Mouse (Mus musculus) left cerebral cortex, postnatal 25 days (tissue): ENCODE results near the gene Spryd3. TPM values are rescaled to one million over a fixed set of nuclear protein-coding genes. Genes with fewer than 3 reads are reported as not detected.

Experiments used
- DNase-seq, 2 experiments: peaks; one replicate each; pipeline ENCODE4 v3.0.0; 2022; ENCODE audit warnings: low spot score in 2 of 2, mixed read lengths in 1 of 2
- intact Hi-C: fragments of 180-260 bp; cut with DNase I; formaldehyde crosslinking; loops from one replicate; pipeline ENCODE4 v1.15.1; 2025
- total RNA-seq, 2 experiments: library from RNA; stranded (reverse); gene quantifications; 2 replicates each; pipeline ENCODE4 v1.2.3; 2021

Gene Spryd3
- total RNA-seq, 2 experiments from 2014 or later = 142 to 146 TPM

DNA sequence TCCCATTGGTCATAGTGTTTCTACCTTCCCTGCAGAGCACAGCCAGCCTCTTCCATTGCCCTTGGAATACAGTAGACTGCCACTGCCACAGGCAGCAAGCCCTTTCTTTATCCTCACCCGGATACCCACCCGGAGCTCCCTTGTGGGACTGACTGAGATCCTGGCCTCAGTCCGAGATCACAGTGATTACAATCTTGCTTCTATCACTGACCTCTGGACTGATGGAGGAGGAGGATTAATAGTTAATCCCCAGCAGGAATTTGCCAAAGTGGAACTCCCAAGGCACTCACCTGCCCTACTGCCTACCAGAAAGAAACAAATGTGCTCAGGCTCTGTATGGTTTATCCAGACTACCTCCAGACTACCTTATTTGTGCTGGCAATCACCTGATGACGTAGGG, 13.5 kb upstream of the Spryd3 start:
- intact Hi-C loops = loop anchor here (5.0 kb wide), 2 partner anchors 42 to 53 kb away; partner anchors contain the start of genes Csad and Zfp740
- no peak for DNase-seq

DNA sequence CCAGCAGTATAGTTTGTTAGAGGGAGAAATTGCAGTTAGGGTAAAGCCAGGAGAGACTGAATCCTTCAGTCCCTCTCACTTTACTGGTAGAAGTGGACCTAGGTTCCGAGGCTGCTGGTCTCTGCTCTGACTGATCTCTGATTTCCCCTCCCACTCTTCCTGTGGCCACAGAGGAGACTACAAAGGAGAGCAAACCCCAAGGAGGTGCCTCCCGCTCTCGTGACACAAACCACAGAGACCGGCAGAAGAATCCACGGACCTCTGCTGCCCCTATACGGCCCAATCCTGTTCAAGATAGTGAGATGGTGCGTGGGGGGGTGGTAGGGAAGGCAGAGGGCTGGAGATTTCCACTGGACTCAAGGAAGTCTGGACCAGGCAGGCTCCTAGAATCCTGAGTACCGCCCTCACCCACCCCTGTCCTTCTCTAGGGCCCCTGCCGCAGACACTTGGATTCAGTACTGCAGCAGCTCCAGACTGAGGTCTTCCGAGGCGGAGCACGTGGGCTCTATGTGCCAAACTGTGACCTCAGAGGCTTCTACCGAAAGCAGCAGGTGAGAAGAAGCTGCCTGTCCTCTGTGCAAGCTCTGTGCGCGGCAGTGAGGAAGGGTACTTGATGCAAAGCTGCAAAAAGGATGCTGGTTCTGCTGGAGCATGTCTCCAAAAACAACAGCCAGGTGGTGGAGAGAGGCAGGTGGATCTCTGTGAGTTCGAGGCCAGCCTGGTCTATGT, 11.8 kb upstream of the Spryd3 start:
- intact Hi-C loops = loop anchor here (5.0 kb wide), 2 partner anchors 41 to 54 kb away; partner anchors contain the start of genes Csad and Zfp740
- no peak for DNase-seq

DNA sequence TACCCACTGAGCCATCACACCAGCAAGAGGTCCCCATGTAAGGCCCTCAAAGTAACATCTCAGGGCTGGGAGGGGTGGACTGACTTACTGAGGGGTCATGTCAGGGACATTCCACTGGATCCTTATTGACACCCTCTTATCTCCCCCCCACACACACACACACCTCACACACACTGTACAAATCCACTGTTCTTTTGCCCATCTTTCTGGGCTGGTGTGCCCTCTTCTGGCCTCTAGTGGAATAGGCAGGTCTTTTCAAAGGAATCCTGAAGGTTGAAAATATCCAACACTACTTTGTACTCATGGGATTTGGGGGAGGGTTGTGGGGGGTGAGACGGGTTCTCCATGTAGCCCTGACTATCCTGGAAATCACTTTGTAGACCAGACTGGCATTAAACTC, 10.8 kb upstream of the Spryd3 start:
- intact Hi-C loops = loop anchor here (5.0 kb wide), 2 partner anchors 40 to 55 kb away; partner anchors contain the start of genes Csad and Zfp740
- peak; percentile 38 to 41 for DNase-seq

DNA sequence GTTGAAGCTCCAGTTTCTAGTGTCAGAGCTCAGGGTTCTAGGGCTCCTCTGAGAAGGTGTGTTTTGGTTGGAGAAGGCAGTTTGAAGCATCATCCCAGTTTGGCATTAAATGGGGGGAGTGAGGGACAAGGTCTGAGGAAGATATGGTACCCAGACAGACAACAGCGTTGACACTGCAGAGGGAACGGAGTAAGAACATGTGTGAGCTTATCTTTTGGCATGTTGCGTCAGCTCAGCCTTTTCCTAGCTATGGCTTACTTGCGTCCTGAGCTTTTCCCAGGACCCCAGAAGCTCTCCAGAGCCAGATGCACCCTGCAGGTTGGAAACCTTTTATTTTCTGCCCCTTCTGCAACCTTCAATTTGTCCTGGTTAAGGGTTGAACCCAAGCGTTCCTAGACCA, 10.1 kb upstream of the Spryd3 start:
- intact Hi-C loops = loop anchor here (5.0 kb wide), 2 partner anchors 39 to 56 kb away; partner anchors contain the start of genes Csad and Zfp740
- DNase-seq = no peak

DNA sequence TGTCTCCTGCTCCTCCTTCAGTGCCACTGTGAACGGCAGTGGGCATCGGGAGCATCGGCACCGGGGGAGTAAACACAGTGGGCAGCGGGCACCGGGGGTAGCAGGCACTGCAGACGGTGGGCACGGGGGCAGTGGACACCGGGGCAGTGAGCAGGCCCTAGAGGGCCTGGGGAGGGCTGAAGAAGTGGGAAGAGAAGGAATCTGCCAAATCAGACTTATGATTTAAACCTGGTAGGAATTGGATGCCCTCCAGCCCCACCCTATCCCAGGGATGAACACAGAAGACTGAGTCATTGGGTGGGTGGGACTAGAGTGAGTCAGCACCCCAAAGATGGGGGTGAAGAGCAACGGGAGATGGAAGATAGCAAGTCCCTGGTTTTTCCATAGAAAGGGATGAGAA, 9.3 kb upstream of the Spryd3 start:
- DNase-seq = peak; percentile 31 to 89
- intact Hi-C loops = loop anchor here (5.0 kb wide), 2 partner anchors 38 to 57 kb away; partner anchors contain the start of genes Csad and Zfp740

DNA sequence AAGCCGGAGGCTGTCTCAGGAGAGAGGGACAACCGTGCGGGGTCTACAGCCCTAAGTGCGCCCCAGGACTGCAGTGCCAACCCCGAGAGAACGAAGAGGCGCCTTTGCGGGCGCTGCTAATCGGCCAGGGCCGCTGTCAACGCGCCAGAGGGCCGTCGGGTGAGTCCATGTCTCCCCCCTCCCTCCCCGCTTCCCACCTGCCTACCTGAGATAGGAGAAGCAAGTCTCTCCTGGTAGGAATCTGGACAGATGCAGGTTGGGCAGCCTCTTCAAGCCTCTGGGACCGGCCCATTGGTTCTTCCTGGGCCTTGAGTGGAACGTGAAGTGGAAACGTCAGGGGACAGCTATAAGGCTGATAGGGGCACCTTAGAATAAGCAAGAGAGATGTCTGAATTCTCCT, 8.7 kb upstream of the Spryd3 start:
- intact Hi-C loops = loop anchor here (5.0 kb wide), 2 partner anchors 37 to 58 kb away; partner anchors contain the start of genes Csad and Zfp740
- DNase-seq = no peak

DNA sequence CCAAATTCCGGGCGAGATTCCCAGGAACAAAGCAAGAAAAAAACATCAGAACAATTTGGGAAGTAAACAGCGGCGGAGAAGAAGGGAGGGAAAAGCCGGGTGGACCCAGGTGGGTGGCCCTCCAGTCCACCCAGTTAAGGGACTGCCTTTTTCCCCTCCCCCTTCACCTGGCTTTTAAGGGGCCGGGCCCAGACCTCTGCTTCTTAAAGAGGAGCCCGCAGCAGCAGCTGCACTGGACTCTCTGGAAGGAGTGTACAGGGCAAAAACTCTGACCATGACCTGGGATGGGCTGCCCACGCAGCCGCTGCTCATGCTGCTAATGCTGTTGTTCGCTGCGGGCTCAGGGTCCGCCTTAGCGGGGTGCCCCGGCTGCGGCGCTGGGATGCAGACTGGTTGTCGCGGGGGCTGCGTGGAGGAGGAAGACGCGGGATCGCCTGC, 8.3 kb upstream of the Spryd3 start, which contains the start of gene Igfbp6:
Gene Igfbp6 (plus strand): TSS at position 89 of the 438 bp plus-strand sequence.
- DNase-seq = peak; percentile 14 to 31
- intact Hi-C loops = no loop called here

DNA sequence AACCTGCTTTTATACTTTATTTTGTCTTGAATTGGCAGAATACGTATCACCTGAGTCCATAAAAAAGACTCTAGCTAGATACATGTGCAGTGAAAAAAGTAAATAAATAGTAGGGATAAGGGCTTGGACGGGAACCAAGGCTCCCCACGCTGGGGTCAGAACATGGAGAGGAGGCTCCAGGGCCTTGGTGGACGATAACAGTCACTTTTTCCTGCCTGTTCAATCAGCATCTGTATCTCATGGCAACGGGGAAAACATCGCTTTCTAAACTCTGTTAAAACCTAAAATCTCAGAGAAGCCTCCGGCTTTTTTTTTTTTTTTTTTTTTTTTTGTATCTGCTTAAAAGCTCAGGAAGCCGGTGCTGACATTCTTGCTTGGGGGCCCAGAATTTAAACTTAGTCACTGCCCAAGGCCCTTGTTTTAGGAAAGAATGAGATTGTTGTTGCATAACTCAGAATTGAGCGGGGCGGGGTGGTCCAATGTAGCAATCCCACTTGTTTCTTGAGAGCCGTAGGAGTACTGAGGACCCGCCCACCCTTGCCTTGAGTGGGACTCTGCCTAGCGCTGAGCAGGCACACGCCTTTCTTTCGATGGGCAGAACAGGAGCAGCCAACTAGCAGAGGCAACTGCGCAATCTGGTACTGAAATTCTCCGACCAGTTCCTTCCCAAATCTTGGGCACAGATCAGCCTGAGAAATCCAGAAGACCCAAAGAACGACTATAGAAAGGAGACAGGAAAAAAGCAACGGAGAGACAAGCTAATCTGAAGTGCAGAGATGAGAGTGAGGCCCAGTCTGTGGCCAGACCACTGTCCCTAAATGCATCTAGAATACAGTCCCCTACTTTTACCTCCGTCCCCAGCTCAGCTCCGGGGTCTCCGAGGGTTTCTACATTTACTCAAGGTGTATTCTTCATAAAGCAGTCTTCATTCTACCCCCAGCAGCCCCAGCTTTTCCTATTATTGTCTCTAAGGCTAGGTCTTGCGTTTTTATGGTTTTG, 7.2 kb upstream of the Spryd3 start:
- peak; percentile 36 to 70 for DNase-seq

DNA sequence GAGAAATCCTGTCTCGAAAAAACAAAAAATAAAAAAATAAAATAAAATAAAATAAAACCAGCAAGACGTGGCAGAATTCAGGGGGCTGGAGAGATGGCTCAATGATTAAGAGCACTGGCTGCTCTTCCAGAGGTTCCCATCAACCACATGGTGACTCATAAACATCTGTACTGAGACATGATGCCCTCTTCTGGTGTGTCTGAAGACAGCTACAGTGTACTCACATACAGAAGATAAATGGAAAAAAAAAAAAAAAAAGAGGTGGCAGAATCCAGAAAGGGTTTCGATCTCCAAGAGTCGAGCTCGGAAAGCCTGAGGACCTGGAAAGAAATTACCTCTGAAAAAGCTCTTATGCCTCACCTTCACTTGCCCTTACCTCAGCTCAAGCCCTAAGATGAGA, 5.1 kb upstream of the Spryd3 start:
- no peak for DNase-seq
- intact Hi-C loops = no loop called here

More for the DNA sequence above, 7.2 kb upstream of the Spryd3 start:
- intact Hi-C loops = no loop called here

DNA sequence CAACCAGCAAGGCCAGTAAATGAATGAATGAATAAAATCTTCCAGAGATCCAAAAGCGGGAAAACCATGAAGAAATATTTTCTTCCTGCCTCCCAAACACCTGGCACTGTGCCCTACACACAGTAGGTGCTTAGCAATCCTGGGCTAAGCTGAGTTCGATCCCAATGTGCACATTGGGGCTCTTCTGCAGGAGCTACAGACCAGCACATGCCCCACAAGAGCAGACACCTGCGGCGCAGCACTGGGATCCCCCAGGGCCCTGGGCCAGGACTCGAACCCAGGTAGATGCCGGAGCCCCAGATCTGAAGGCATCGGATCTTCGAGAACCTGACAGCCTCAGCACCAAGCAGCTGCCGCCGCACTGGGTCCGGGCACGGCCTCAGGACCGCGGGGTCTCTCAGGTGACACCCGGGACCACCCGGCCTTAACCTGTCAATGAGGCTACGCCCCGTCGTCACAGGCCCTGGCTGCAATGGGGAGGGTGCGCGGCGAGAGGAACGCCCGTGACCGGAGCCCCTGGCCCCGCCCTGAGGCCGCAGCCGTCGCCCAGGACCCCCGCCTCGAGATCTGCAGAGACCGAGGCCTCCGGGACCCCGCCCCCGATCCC, 409 bp downstream of the Spryd3 start:
- intact Hi-C loops = no loop called here
- no peak for DNase-seq

DNA sequence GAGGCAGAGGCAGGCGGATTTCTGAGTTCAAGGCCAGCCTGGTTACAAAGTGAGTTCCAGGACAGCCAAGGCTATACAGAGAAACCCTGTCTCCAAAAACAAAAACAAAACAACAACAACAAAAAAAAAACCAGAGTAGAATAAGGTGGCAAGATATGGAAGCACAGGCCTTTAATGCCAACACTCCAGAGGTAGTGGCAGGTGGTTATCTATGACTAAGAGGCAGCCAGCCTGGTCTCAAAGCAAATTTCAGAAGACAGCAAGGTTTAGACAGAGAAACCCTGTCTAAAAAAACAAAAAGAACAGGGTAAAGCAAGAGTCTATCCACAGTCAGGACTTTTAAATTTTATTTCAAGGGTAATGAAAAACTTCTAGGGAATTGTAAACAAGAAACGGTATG, 1.3 kb downstream of the Spryd3 start:
- intact Hi-C loops = no loop called here
- DNase-seq = no peak

DNA sequence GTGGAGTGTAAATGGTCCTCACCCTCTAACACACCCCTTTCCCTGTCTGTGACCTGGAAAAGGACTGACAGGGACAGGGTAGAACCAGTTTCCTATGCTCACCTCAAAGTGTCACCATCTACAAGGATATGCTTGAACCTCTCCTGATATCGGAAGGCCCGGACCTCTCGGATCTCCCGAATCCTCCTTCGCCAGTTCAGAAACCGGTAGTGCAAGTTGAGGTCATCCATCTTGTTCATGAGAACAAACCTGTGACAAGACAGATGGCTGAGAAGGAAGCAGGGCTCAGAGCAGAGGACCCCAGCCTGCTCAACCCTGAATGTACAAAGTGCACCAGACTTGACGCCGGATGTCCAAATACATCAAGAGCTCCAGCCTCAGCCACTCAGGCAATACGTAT, 2.7 kb downstream of the Spryd3 start:
- no peak for DNase-seq
- intact Hi-C loops = no loop called here

DNA sequence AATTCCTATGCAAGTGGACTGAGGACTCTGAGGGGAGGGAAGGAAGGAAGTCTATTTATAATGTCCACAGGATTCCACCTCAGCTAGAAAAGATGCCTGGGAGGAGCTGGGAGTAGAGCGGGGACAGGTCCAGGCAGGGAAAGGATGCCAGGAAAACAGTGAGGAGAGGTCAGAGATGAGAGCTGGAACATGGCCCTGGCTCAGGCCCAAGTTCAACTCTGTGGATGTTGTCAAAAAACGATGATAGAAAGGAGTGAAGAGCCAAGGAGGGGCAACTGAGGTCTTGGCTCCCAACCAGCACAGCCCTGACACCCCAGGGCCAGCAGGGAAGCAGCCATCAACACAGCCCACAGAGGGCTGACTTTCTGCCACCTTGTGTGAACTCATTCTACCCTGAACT, 9.7 kb downstream of the Spryd3 start:
- intact Hi-C loops = no loop called here
- DNase-seq = no peak

DNA sequence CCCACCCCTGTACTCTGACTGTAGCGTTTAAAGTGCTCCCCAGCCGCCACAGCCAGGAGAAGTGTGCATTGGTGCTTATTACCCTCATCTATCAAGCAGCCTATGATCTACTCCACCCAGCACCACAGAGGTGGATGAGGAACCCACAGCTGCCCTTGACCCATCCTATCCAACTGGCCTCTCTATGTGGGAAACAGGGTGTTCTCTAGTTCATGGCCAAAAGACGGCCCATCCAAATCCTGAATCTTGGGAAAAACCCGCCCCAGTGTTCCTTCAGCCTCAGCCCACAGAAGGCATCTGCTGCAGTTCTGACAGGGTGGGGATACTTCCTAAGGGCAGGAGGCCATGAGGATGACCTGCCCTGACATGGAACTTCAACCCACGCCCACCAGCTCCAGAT, 15.5 kb downstream of the Spryd3 start:
- no peak for DNase-seq
- intact Hi-C loops = no loop called here

DNA sequence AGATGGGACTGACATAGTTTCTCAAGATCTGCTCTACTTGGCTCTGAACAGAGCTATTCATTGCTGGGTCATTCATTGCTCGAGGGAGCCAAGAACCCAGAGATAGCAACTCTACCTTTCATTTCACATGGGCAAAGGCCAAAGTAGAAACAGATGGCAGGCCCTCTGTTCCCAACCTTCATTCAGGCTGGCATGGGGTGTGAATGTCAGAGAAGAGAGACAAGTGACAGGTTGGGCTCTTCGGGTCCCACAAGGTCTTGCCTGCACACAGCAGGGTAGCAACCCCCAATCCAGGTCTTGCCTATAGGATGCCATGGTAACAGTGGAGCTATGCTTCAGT, 16.2 kb downstream of the Spryd3 start:
- no peak for DNase-seq
- intact Hi-C loops = no loop called here

DNA sequence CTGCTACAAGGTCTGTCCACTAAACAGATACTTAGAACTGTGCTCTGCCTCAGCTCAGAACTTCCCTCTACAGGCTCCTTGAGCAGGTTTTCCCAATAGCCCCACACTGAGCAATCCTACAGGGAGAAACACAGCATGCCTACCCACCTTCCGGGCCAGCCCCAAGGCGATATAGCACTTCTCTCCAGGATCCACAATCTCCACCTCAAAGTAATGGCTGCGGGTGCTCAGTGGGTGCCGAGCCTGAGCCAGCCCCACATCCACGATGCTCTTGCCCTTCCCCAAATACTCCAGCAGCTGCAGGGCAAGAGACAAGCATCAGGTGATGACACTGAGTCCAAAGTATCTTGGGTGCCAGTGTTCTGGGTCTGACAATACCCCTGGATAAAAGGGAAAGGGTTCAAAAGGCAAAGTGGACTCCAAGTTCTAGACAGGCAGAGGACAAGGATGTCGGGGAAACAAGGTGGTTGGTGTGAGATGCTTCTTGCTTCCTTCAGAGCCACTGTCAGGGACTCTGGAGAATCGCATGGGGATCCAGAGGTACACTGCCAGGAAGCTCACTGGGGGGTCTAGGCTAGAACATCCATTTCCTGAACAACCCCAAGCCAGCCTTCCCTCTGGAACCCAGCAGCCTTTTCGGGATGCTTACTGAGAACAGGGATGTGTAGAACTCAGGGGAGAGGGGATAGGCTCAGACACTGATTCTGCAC, 16.8 kb downstream of the Spryd3 start:
- intact Hi-C loops = no loop called here
- no peak for DNase-seq

DNA sequence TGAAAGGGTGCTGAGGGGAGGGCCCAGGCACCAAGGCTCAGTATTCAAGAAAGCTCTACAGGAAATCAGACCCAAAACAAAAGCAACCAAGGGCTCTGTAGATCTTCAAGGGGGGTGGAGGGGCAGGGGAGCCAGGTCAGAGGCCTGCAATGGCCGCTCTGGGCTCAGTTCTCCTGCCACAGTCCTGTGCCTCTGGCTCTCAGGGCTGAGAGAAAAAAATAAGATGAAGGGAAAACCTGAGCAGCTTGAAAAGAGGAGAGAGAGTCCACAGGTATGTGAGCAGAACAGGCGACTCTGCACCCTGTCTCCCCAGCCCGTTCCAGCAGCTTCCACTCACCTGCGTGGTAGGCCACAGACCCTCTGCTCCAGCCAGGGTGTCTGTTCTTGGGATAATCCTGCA, 17.4 kb downstream of the Spryd3 start:
- no peak for DNase-seq
- intact Hi-C loops = no loop called here

DNA sequence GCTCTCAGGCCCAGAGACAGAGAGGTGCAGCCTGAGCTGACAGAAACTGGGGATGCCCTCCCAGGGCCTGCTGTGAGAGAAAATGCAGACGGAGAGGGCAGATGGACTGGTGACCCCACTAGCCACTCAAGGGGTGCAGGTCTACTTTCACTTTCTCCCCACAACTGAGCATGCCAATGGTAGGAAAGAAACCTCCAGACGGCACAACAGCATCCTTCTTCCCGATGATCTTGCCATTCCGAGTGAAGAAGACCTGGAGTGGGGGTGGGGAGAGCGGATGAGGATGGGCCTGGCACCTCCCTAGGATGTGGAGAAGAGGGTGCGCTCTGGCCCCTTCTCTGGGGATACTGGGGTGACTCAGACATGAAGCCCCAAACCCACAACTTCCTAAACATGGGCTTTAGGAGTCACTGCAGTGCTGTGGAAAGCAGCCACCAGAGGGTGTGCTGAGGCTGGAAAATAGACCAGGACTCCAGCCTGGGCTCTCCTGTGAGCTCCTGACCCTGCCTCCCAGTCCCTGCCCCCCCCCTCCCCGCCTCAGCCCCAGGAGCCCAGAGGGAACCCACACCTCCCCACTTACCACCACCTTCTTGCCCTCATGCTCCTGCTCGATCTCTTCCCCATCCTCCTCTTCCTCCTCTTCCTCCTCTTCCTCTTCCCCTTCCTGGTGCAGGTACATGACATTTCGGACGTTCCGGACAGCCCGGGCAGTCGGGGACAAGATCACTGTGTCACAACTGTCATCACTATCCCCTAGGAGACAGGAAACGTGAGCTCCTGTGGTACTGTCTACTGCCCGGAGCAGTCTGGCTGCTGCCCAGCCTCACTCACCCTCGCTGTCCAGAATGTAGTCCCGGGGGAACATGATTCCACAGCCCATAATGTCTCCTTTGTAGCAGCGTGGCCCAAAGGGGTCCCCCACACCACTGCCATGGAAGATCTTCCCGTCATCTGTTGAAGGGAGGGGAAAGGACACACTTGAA, 18.3 kb downstream of the Spryd3 start:
- no peak for DNase-seq
- intact Hi-C loops = no loop called here
